Mouse (Mus musculus) heart, postnatal 0 days (tissue): ENCODE results near the gene Car12.

Experiments
- CTCF ChIP-seq: IDR thresholded peaks from 2 replicates; pipeline ENCODE4 v1.5.1; 2016; ENCODE audit warnings: antibody characterized with exemption, control low read depth, low read depth
- EP300 ChIP-seq: IDR thresholded peaks from 2 replicates; pipeline ENCODE4 v1.6.1; 2016; ENCODE audit warnings: antibody characterized with exemption, low read depth

DNA sequence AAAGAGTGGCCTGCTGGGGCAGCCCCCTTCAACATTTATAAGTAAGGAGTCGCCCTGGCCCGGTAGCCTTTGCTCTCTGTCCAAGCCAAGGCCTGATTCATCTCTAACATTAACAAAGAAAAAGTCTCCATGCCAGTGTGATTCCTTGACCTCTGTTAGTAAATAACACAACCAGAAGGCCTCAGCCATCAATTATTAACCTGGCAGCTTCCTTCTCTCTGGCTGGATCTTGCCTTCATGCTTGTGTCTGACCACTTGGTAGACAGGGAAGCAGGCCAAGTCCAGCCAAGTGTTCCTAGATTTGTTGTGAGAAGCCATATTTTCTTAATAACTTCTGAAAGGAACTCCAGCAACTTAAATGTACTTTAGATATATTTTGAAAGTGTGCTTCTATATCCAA, 23.1 kb downstream of the Car12 start:
- no peak for TF ChIP-seq CTCF
- TF ChIP-seq EP300 = no peak
